ENCODE assay signal across 10 mouse cellular contexts in the genomic region with DNA sequence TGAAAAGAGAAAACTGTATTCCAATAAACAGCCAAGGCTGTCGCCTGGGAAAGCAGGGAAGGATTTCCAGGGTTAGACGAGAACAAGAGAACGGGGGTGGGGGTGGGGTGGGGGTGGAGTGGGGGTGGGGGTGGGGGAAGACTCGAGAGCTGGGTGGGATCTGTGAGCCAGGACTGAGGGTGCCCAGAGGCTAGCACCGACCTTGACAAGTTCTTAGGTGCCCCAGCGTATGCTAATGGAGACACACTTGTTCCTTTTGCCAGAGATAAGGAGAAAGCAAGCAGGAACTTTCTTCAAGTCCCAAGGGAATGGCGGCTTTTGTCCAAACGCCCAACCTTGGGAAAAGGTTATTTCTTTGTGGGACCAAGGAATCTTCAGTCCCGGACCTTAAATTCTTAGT. TPM values are rescaled to one million over a fixed set of nuclear protein-coding genes. Genes with fewer than 3 reads are reported as not detected.
DNase-seq lines count a peak whose midpoint lies in the region; ATAC-seq and TF ChIP-seq lines count a peak whose summit lies in the region.
"Had no signal": no experiment of that assay in that cellular context is flagged by ENCODE, and none has a peak within 500 bp of the region (broad histone marks: within the 10 kb centered on the region; RNA-seq: fewer than 3 reads in every experiment).

No protein-coding gene starts in this region.

- peak overlapping the region; percentile 31; the same call in 1 of the 2 replicates for H3K4me2 ChIP-seq in liver, embryonic 11.5 days
- peak overlapping the region; percentile 39; the same call in 1 of the 2 replicates for H3K4me2 ChIP-seq in forebrain, postnatal 0 days (ENCODE audit: low read depth)
- peak overlapping the region; percentile 9; the same call in 1 of the 2 replicates for H3K4me2 ChIP-seq in midbrain, embryonic 15.5 days

- intact Hi-C loops in gastrocnemius, adult 2 months (cut with DNase I), result loop anchor here (10.0 kb wide), 2 partner anchors 233 to 603 kb away; a partner anchor contains a TSS

- no peak for DNase-seq in gastrocnemius, adult 2 months
- no peak for DNase-seq in gastrocnemius, postnatal 10 days
- DNase-seq in liver, embryonic 11.5 days (ENCODE audit: low spot score), result no peak
- no peak for DNase-seq in liver
- DNase-seq in forebrain, postnatal 0 days, result no peak
- no peak for DNase-seq in natural killer cell, adult 2 months (ENCODE audit: low spot score in 2 of 2)
- no peak for DNase-seq in right cerebral cortex, postnatal 10 days (ENCODE audit: low spot score in 2 of 2)

- ATAC-seq in liver, embryonic 11.5 days (replicated peaks; ENCODE audit: low FRiP score), result no peak
- ATAC-seq in forebrain, postnatal 0 days, result no peak
- ATAC-seq in midbrain, embryonic 15.5 days (replicated peaks), result no peak

- H3K27me3 ChIP-seq in liver, embryonic 11.5 days (replicated peaks; ENCODE audit: control insufficient read depth, insufficient read depth, low read length), result no peaks in the 10 kb centered on the region
- no peaks in the 10 kb centered on the region for H3K27me3 ChIP-seq in forebrain, postnatal 0 days (ENCODE audit: insufficient read depth, low read length)
- H3K27me3 ChIP-seq in midbrain, embryonic 15.5 days (replicated peaks), result peaks cover 4% of the 10 kb centered on the region; the same call in 1 of the 2 replicates
- H3K27me3 ChIP-seq: megakaryocyte, embryonic 14.5 days had no signal

- H3K9me3 ChIP-seq in liver, embryonic 11.5 days (ENCODE audit: control insufficient read depth, low read length), result no peaks in the 10 kb centered on the region
- H3K9me3 ChIP-seq in forebrain, postnatal 0 days (ENCODE audit: low read length), result no peaks in the 10 kb centered on the region
- no peaks in the 10 kb centered on the region for H3K9me3 ChIP-seq in midbrain, embryonic 15.5 days
- H3K9me3 ChIP-seq: megakaryocyte, embryonic 14.5 days had no signal

- H3K27ac ChIP-seq in gastrocnemius, adult 2 months, result no peak overlapping the region; the same call in 1 of the 2 replicates
- no peak overlapping the region for H3K27ac ChIP-seq in liver, embryonic 11.5 days (ENCODE audit: low read depth, low read length)
- no peak overlapping the region for H3K27ac ChIP-seq in forebrain, postnatal 0 days (ENCODE audit: low read depth, low read length)
- no peak overlapping the region for H3K27ac ChIP-seq in midbrain, embryonic 15.5 days

- H3K9ac ChIP-seq in liver, embryonic 11.5 days (ENCODE audit: low read depth, low read length), result no peak overlapping the region
- no peak overlapping the region for H3K9ac ChIP-seq in forebrain, postnatal 0 days
- H3K9ac ChIP-seq in midbrain, embryonic 15.5 days, result no peak overlapping the region

- 57% methylated on average over 9 of the region's 9 CpGs for WGBS in liver, embryonic 11.5 days
- 53% methylated on average over 9 of the region's 9 CpGs for WGBS in forebrain, postnatal 0 days
- WGBS in midbrain, embryonic 15.5 days, result 50% methylated on average over 9 of the region's 9 CpGs

- peaks cover 45% of the 10 kb centered on the region for H3K4me1 ChIP-seq in liver, embryonic 11.5 days (replicated peaks; ENCODE audit: control insufficient read depth, insufficient read depth, low read length)
- H3K4me1 ChIP-seq in forebrain, postnatal 0 days (ENCODE audit: insufficient read depth), result no peaks in the 10 kb centered on the region
- H3K4me1 ChIP-seq in midbrain, embryonic 15.5 days, result no peaks in the 10 kb centered on the region

- peak overlapping the region; percentile 33; the same call in 1 of the 2 replicates for H3K4me3 ChIP-seq in gastrocnemius, adult 2 months
- H3K4me3 ChIP-seq in liver, embryonic 11.5 days (ENCODE audit: low read depth, low read length), result no peak overlapping the region
- no peak overlapping the region for H3K4me3 ChIP-seq in forebrain, postnatal 0 days (ENCODE audit: low read depth, low read length)
- H3K4me3 ChIP-seq in midbrain, embryonic 15.5 days, result no peak overlapping the region

- H3K36me3 ChIP-seq in liver, embryonic 11.5 days (ENCODE audit: control insufficient read depth, insufficient read depth, low read length), result peaks cover 12% of the 10 kb centered on the region
- 0 out of 2 replicates have a peak, but pooled peaks cover 3% of the 10 kb centered on the region for H3K36me3 ChIP-seq in forebrain, postnatal 0 days (ENCODE audit: insufficient read depth)
- no peaks in the 10 kb centered on the region for H3K36me3 ChIP-seq in midbrain, embryonic 15.5 days (replicated peaks)

- no peak for TF ChIP-seq CTCF in gastrocnemius, adult 2 months (IDR thresholded peaks at IDR 0.05)
- TF ChIP-seq CTCF in forebrain, postnatal 0 days (IDR thresholded peaks at IDR 0.05; ENCODE audit: low read depth), result no peak

RNA-seq across cellular contexts. Expression of a gene that starts 8.5 kb away (rescaled TPM):
- total RNA-seq in gastrocnemius, adult 2 months (2021), result 10 to 100 TPM; 46.2 to 67.4 TPM
- total RNA-seq in gastrocnemius, postnatal 10 days (2021), result 10 to 100 TPM; 37.2 to 42.5 TPM
- polyA plus RNA-seq in liver, embryonic 11.5 days (2014; fragmentation: Nextera tagmentation; extraction: Ambion mirVana), result 237 and 244 TPM in 2 replicates
- total RNA-seq in forebrain, postnatal 0 days (2014; rRNA removed), result 20.0 and 22.7 TPM in 2 replicates
- 34.7 and 42.3 TPM in 2 replicates for polyA plus RNA-seq in forebrain, postnatal 0 days (2015; fragmentation: Nextera tagmentation; extraction: Ambion mirVana)
- polyA plus RNA-seq in midbrain, embryonic 15.5 days (2015; fragmentation: Nextera tagmentation; extraction: Ambion mirVana), result 29.3 and 31.6 TPM in 2 replicates

RNA-seq across cellular contexts. Expression of a gene that starts 16.5 kb away (rescaled TPM):
- under 1 TPM; 0.17 to 0.38 TPM for total RNA-seq in gastrocnemius, adult 2 months (2021)
- total RNA-seq in gastrocnemius, postnatal 10 days (2021), result 1 to 10 TPM; 1.6 to 1.9 TPM
- 0.77 TPM in 1 of 2 replicates, not detected in the other for polyA plus RNA-seq in liver, embryonic 11.5 days (2014; fragmentation: Nextera tagmentation; extraction: Ambion mirVana)
- total RNA-seq in forebrain, postnatal 0 days (2014; rRNA removed), result 0.14 TPM in 1 of 2 replicates, not detected in the other
- 0.28 and 0.67 TPM in 2 replicates for polyA plus RNA-seq in forebrain, postnatal 0 days (2015; fragmentation: Nextera tagmentation; extraction: Ambion mirVana)
- polyA plus RNA-seq in midbrain, embryonic 15.5 days (2015; fragmentation: Nextera tagmentation; extraction: Ambion mirVana), result 1.1 and 1.2 TPM in 2 replicates
- total RNA-seq: layer of hippocampus, postnatal 36 days had no signal
